8 mouse cellular contexts compared by ENCODE assay signal in genomic region chr11:105179523-105179922, GRCm38 (mm10). TPM values are rescaled to one million over a fixed set of nuclear protein-coding genes. Genes with fewer than 3 reads are reported as not detected.
A peak's percentile ranks its signal among the peaks of the same experiment; 100 is the strongest.
DNase-seq lines count a peak whose midpoint lies in the region; ATAC-seq and TF ChIP-seq lines count a peak whose summit lies in the region.

No protein-coding gene starts in this region.

- H3K9ac ChIP-seq in heart, embryonic 11.5 days (ENCODE audit: low read depth, low read length), result no peak overlapping the region
- H3K9ac ChIP-seq in forebrain, embryonic 15.5 days (replicated peaks), result no peak overlapping the region
- H3K9ac ChIP-seq in midbrain, postnatal 0 days (replicated peaks; ENCODE audit: low read length, poor library complexity, severe bottlenecking), result no peak overlapping the region

- no peak for ATAC-seq in heart, embryonic 11.5 days (replicated peaks; ENCODE audit: insufficient number of reproducible peaks, low FRiP score, low TSS enrichment)
- ATAC-seq in forebrain, embryonic 15.5 days (replicated peaks), result no peak
- ATAC-seq in midbrain, postnatal 0 days (ENCODE audit: low FRiP score), result no peak
- no peak for ATAC-seq in megakaryocyte progenitor cell, adult 5-6 weeks (replicated peaks; ENCODE audit: poor library complexity)

- H3K36me3 ChIP-seq in heart, embryonic 11.5 days (ENCODE audit: control insufficient read depth, insufficient read depth, low read length), result peaks cover 7% of the 10 kb centered on the region
- peaks cover 4% of the 10 kb centered on the region for H3K36me3 ChIP-seq in forebrain, embryonic 15.5 days
- peaks cover 3% of the 10 kb centered on the region; the same call in 1 of the 2 replicates for H3K36me3 ChIP-seq in midbrain, postnatal 0 days (ENCODE audit: insufficient read depth, low read length)

- peaks cover 13% of the 10 kb centered on the region for H3K4me1 ChIP-seq in heart, embryonic 11.5 days (ENCODE audit: control insufficient read depth, insufficient read depth, low read length)
- H3K4me1 ChIP-seq in forebrain, embryonic 15.5 days, result peaks cover 35% of the 10 kb centered on the region
- H3K4me1 ChIP-seq in midbrain, postnatal 0 days (ENCODE audit: insufficient read depth, low read length), result peaks cover 7% of the 10 kb centered on the region; the same call in 1 of the 2 replicates

- no peaks in the 10 kb centered on the region for H3K9me3 ChIP-seq in heart, embryonic 11.5 days (replicated peaks; ENCODE audit: control insufficient read depth, low read length)
- H3K9me3 ChIP-seq in forebrain, embryonic 15.5 days, result no peaks in the 10 kb centered on the region
- no peaks in the 10 kb centered on the region for H3K9me3 ChIP-seq in midbrain, postnatal 0 days (ENCODE audit: low read length)

- no peaks in the 10 kb centered on the region for H3K27me3 ChIP-seq in heart, embryonic 11.5 days (ENCODE audit: control insufficient read depth, insufficient read depth, low read length)
- no peaks in the 10 kb centered on the region for H3K27me3 ChIP-seq in forebrain, embryonic 15.5 days
- H3K27me3 ChIP-seq in midbrain, postnatal 0 days (ENCODE audit: insufficient read depth, low read length), result no peaks in the 10 kb centered on the region

- H3K27ac ChIP-seq in heart, embryonic 11.5 days (ENCODE audit: low read depth, low read length), result no peak overlapping the region
- H3K27ac ChIP-seq in forebrain, embryonic 15.5 days (replicated peaks), result no peak overlapping the region
- H3K27ac ChIP-seq in midbrain, postnatal 0 days (ENCODE audit: low read depth, low read length), result no peak overlapping the region

- no peak for DNase-seq in heart, postnatal 25 days (ENCODE audit: low spot score)
- peak; percentile 13 to 35 for DNase-seq in kidney, postnatal 4 days
- DNase-seq in midbrain, postnatal 0 days (ENCODE audit: low spot score), result no peak
- DNase-seq in cerebellum, postnatal 14 days, result no peak
- DNase-seq in adrenal gland, postnatal 36 days, result no peak

- H3K4me3 ChIP-seq in heart, embryonic 11.5 days (ENCODE audit: low read depth, low read length), result peak overlapping the region; percentile 4; the same call in 1 of the 2 replicates
- peak overlapping the region; percentile 91 for H3K4me3 ChIP-seq in forebrain, embryonic 15.5 days
- no peak overlapping the region; the same call in 1 of the 2 replicates for H3K4me3 ChIP-seq in midbrain, postnatal 0 days (ENCODE audit: low read depth, low read length)

- TF ChIP-seq CTCF in midbrain, postnatal 0 days (IDR thresholded peaks at IDR 0.05), result no peak

- intact Hi-C loops in heart, postnatal 25 days (cut with DNase I), result no loop called here

- H3K4me2 ChIP-seq in heart, embryonic 11.5 days, result peak overlapping the region; percentile 63
- peak overlapping the region; percentile 76 for H3K4me2 ChIP-seq in forebrain, embryonic 15.5 days (replicated peaks)
- peak overlapping the region; percentile 94; the same call in 1 of the 2 replicates for H3K4me2 ChIP-seq in midbrain, postnatal 0 days (ENCODE audit: low read depth, low read length, poor library complexity, severe bottlenecking)

- 86% methylated on average over 4 of the region's 4 CpGs for WGBS in heart, embryonic 11.5 days (ENCODE audit: insufficient replicate concordance)
- 90% methylated on average over 4 of the region's 4 CpGs for WGBS in forebrain, embryonic 15.5 days
- WGBS in midbrain, postnatal 0 days, result 84% methylated on average over 4 of the region's 4 CpGs

RNA-seq across cellular contexts. Expression of gene Tlk2, which starts 0.9 kb away (rescaled TPM):
- 17.3 and 19.3 TPM in 2 replicates for polyA plus RNA-seq in heart, embryonic 11.5 days (2014; fragmentation: Nextera tagmentation; extraction: Ambion mirVana)
- 10 to 100 TPM; 38.7 to 44.2 TPM for total RNA-seq in heart, postnatal 25 days (2021)
- 18.6 TPM in 2 replicates for polyA plus RNA-seq in forebrain, embryonic 15.5 days (2015; fragmentation: Nextera tagmentation; extraction: Ambion mirVana)
- total RNA-seq in midbrain, postnatal 0 days (2014; rRNA removed), result 66.5 and 81.1 TPM in 2 replicates
- polyA plus RNA-seq in midbrain, postnatal 0 days (2015; fragmentation: Nextera tagmentation; extraction: Ambion mirVana), result 12.3 and 15.3 TPM in 2 replicates
- 45.0 and 53.0 TPM in 2 replicates for total RNA-seq in megakaryocyte progenitor cell, adult 5-6 weeks (2015)
- total RNA-seq in megakaryocyte progenitor cell, adult 5-6 weeks (2017), result 58.3 and 73.3 TPM in 2 replicates
- total RNA-seq in adrenal gland, postnatal 36 days (2021), result 10 to 100 TPM; 50.9 to 51.9 TPM

RNA-seq across cellular contexts. Expression of gene Gm10842, which starts 32.8 kb away (rescaled TPM):
- not detected in 2 replicates for polyA plus RNA-seq in heart, embryonic 11.5 days (2014; fragmentation: Nextera tagmentation; extraction: Ambion mirVana)
- not detected for total RNA-seq in heart, postnatal 25 days (2021)
- not detected in 2 replicates for polyA plus RNA-seq in forebrain, embryonic 15.5 days (2015; fragmentation: Nextera tagmentation; extraction: Ambion mirVana)
- not detected in 2 replicates for total RNA-seq in midbrain, postnatal 0 days (2014; rRNA removed)
- not detected in 2 replicates for polyA plus RNA-seq in midbrain, postnatal 0 days (2015; fragmentation: Nextera tagmentation; extraction: Ambion mirVana)
- total RNA-seq in megakaryocyte progenitor cell, adult 5-6 weeks (2015), result not detected in 2 replicates
- not detected in 2 replicates for total RNA-seq in megakaryocyte progenitor cell, adult 5-6 weeks (2017)
- not detected for total RNA-seq in adrenal gland, postnatal 36 days (2021)

RNA-seq across cellular contexts. Expression of gene Mettl2, which starts 53.3 kb away (rescaled TPM):
- polyA plus RNA-seq in heart, embryonic 11.5 days (2014; fragmentation: Nextera tagmentation; extraction: Ambion mirVana), result 28.9 and 33.7 TPM in 2 replicates
- 10 to 100 TPM in 1 of 2 experiments, 1 to 10 TPM in 1; 9.7 to 10.3 TPM for total RNA-seq in heart, postnatal 25 days (2021)
- polyA plus RNA-seq in forebrain, embryonic 15.5 days (2015; fragmentation: Nextera tagmentation; extraction: Ambion mirVana), result 30.6 and 34.7 TPM in 2 replicates
- total RNA-seq in midbrain, postnatal 0 days (2014; rRNA removed), result 25.2 and 28.0 TPM in 2 replicates
- 30.0 and 35.6 TPM in 2 replicates for polyA plus RNA-seq in midbrain, postnatal 0 days (2015; fragmentation: Nextera tagmentation; extraction: Ambion mirVana)
- total RNA-seq in megakaryocyte progenitor cell, adult 5-6 weeks (2015), result 16.4 and 18.8 TPM in 2 replicates
- 29.1 and 30.6 TPM in 2 replicates for total RNA-seq in megakaryocyte progenitor cell, adult 5-6 weeks (2017)
- 10 to 100 TPM; 23.1 to 24.2 TPM for total RNA-seq in adrenal gland, postnatal 36 days (2021)

Comparison
In these comparisons a context has a peak if more than half of its experiments do, and no peak if none do; other contexts are left out.
1. DNase-seq: peak in kidney, postnatal 4 days (2 of 2); none in heart, postnatal 25 days (single experiment), midbrain, postnatal 0 days (single experiment), cerebellum, postnatal 14 days (0 of 2) and adrenal gland, postnatal 36 days (0 of 2).
2. Peak in every context shown above with its lines, with median percentiles within 50 percentile points of each other: H3K4me2 ChIP-seq.